Mouse (Mus musculus): Measurements from ENCODE around the gene Ehd1.

Ehd1 gene

DNA sequence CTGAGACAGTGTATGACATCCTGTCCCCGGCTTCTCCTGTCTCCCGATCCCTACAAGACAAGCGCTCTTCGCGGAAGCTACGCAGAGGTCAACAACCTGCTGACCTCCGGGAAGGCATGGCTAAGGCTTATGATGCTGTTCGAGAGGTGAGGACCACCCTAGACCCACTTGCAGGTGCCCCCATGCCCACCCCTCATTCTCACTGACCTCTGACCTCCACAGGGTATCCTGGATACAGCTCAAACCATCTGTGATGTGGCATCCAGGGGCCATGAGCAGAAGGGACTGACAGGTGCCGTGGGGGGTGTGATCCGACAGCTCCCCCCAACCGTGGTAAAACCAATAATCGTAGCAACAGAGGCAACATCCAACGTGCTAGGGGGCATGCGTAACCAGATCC lies 15.1 kb upstream of the Ehd1 start:
- no peak for DNase-seq

DNA sequence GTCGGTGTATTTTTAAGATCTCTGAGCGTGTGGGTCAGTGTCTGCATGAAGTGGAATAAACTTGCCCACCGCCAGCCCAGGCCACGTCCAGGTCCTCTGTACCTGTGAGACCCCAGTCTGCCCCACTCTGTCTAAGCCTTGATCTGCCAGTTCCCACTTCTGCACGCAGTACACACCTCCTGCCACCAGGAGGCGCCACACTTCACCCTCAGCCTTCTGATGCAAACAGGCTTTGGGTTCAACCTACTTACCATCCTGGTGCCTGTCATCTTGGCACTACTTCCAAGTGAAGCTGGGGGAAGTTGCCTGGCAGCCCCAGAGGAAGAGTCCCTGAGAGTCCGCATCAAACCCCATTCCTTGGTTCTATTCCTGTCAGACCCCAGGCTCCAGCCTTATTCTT lies 14.3 kb upstream of the Ehd1 start:
- peak; percentile 85 for DNase-seq

GRCm38 (mm10) chr19:6262839-6263433 lies 13.6 kb upstream of the Ehd1 start:
- DNase-seq, result no peak

- DNase-seq, result no peak
These were observed 12.3 kb upstream of the Ehd1 start for GRCm38 (mm10) chr19:6264200-6264599.

- DNase-seq, result no peak
These were observed 11.6 kb upstream of the Ehd1 start for GRCm38 (mm10) chr19:6264945-6265344.

DNA sequence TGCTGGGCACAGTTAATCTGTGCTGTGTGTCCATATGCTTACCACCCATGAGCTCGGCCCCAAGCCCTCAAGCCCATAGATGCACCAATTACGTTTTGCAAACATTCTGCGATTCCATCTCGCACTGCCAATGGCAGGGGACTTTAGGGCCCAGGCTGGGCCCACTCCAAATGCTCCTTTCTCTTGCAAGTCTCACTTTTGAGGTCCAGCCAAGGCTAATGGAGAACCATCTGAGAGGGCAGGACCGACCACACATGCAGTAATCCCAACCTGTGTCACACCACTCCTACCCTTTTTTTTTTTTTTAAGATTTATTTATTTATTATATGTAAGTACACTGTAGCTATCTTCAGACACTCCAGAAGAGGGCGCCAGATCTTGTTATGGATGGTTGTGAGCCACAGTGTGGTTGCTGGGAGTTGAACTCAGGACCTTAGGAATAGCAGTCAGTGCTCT lies 10.8 kb upstream of the Ehd1 start:
- DNase-seq, result no peak

DNA sequence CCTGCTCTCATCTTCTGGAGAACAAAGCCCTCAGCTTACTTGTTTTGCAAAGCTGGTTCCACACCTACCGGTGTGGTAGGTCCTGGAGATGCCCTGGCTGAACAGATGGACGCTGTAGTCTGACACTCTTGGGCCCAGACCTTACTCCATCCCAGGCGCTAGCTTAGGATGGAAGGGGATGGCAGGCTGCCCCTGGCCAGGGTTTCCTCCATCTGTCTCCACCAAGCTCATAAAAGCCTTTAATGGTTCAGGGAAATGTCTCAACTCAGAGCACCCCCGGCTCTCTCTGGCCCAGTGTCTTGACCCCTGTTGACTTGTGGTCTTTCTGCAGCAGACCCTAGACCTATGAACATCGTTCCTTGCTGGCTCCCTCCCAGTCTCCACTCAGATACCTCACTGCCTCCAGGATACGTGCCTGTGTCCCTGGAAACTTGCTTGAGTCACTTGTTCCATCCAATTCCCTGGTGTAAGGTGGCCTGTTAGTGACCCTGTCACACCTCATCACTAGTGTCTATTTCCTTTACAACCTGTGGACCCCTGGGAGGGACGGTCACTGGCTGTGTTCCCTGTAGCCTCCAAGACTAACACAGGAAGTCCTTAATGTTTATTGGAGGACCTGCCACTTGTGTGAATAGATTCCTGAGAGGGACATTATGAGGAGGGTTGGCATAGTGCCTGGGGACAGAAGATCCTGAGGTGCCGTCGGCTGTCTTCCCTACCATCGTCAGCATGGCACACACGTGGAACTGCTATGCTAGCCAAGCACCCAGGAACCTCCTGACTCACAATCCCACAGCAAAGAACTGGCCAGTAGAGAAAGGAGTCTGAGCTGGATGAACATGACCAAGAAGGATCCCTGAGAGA lies 9.0 kb upstream of the Ehd1 start:
- peak; percentile 93 for DNase-seq

- DNase-seq, result peak; percentile 87
These were observed 8.4 kb upstream of the Ehd1 start for GRCm38 (mm10) chr19:6268170-6268528.

DNA sequence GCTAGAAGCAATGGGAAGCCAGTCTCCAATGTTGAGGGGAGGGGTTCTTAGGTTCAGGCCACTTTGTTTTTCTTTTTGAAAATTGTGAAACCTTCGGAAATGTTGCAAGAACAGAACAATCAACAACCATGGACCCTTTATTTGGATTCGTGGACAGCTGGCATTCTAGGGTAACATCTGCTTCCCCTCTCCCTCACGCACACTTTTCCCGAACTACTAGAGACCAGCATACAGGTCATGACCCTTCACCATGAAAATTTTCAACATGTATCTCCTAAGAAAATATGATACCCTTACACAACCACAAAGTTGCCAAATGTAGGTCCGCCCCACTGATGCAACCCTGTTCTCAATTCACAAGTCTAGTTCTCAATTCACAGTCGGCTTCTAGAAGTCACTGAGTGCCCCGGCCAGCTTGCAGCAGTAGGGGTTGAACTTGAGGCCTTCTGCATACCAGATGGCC lies 7.8 kb upstream of the Ehd1 start:
- no peak for DNase-seq

DNA sequence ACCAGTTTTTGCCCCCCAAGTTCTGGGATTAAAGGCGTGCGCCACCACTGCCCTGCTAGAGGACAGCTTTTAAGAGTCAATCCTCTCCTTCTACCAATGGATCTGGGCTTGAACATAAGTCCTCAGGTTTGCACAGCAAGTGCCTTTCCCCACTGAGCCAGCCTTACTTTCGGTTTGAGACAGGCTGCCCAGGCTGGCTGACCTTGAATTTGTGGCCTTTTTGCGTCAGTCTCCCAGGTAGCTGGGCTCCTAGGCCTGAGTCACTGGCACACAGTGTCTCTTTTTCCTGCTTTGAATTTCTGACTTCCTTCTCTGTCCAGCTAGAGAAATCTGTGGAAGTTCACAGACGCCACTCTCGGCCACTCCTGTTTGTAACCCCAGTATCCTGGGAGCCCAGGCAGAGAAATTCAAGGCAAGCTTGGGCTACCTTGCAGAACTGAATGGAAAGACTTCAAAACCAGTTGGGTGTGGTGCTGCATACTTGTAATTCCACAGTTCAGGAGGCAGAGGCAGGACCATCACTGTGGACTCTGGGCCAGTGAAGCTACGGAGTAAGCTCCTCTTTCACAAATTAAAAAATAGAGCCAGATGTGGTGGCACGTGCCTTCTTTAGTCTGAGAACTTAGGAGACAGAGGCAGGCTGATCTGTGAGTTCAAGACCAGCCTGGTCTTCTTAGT lies 6.6 kb upstream of the Ehd1 start:
- no peak for DNase-seq

DNA sequence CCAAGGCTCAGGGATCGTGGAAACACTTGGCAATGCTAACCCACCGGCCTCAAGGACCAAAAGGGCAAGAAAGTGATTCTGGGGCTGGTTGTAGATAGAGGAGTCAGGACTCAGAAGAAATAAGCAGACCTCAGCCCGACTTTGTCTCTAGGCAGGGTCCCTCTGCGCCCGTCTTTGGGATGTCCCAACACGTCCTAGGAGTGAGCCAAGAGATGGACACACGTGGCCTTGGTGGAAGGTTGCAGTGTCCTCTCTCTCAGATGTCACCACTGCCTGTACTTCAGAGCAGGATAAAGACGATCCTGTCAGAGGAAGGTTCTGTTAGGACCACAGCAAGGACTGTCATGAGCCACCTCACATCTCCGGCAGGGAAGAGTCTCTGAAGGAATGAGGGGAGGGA lies 5.9 kb upstream of the Ehd1 start:
- DNase-seq, result no peak

- no peak for DNase-seq
These were observed 5.3 kb upstream of the Ehd1 start for GRCm38 (mm10) chr19:6271206-6271605.

- DNase-seq, result no peak
These were observed 4.5 kb upstream of the Ehd1 start for GRCm38 (mm10) chr19:6272053-6272452.

- DNase-seq, result no peak
These were observed 3.8 kb upstream of the Ehd1 start for GRCm38 (mm10) chr19:6272738-6273137.

- DNase-seq, result no peak
These were observed 2.9 kb upstream of the Ehd1 start for GRCm38 (mm10) chr19:6273592-6273991.

DNA sequence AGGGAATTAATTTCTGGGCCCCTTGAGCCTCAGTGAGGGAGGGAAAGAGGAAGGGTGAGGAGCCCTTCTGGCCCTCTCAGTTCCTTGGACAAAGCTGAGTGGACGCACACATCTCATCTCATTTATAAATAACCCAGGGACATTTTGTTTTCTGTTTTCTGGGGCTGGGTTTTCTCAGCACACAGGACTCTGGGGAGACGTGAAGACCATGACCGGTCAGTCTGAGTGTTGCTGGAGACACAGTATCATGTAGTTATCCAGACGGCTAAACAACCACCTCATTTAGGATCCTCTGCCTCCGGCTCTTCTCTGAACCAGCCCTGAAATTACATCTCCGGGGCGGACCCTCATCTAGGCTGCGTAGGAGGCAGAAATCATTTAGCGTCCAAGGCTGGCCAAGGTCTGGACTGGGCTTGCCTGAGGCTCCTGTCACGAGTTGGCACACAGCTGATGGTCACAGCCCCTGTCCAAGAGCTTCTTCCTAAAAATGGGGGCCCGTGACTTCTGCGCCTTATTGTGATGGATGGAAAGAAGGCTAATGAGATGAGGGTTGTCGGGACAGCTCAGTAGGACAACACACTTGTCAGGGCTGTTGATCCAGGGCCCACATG lies 2.4 kb upstream of the Ehd1 start:
- DNase-seq, result no peak

DNA sequence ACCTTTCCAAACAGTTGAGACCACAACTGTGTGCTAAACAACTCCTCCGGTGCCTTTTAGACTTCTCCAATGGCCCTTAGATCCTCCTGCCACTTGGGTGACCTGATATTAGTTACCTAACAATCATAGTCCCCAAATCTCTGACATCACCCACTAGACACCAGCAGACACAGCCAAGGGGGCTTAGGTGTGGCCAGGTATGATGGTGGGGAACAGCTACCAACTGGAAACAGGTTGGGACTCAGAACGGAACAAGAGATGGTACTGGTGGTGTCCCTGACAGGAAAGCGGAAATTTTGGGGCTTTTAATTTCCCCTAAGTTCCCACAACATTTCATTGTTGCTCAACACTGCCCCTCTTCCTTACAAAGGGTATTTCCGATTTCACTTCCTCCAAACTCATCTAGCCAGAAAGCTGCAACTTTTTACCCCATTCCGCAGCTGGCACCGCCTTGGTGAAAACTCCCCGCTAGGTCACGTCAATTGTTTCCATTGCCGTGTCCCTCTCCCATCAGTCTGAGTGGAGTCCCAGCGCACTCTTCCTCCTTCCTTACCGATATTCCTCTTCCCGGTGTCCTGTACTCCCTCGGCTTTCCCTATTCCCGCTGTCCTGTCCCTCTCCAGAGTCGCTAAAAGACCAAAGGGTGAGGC lies 660 bp upstream of the Ehd1 start:
- no peak for DNase-seq

- no peak for DNase-seq
These were observed 1.3 kb downstream of the Ehd1 start for GRCm38 (mm10) chr19:6277661-6278438.

- DNase-seq, result no peak
These were observed 2.0 kb downstream of the Ehd1 start for GRCm38 (mm10) chr19:6278439-6279073.

GRCm38 (mm10) chr19:6279481-6280144 lies 3.1 kb downstream of the Ehd1 start:
- no peak for DNase-seq

GRCm38 (mm10) chr19:6280554-6280953 lies 4.0 kb downstream of the Ehd1 start:
- no peak for DNase-seq
